Mouse (Mus musculus) lung, embryonic 16.5 days (tissue): Measurements from ENCODE around the gene Acss2. TPM values are rescaled to one million over a fixed set of nuclear protein-coding genes. Genes with fewer than 3 reads are reported as not detected.
A peak's percentile ranks its signal among the peaks of the same experiment; 100 is the strongest.

ENCODE experiments used
- ATAC-seq: fragments of 200-750 bp; cut with Nextera tagmentation; 2 replicates; pipeline ENCODE4 v1.8.0; 2017; ENCODE audit warnings: low read depth, mild to moderate bottlenecking, moderate library complexity
- H3K27ac ChIP-seq: fragments of 300-500 bp; sonication (generic); 2 replicates; pipeline ENCODE4 v1.5.1; 2014; ENCODE audit warnings: mild to moderate bottlenecking, control low read depth, low read length
- H3K27me3 ChIP-seq: fragments of 300-500 bp; sonication (generic); 2 replicates; pipeline ENCODE4 v1.6.1; 2014; ENCODE audit warnings: low read depth, low read length, mixed read lengths; ENCODE audit not compliant: control insufficient read depth, insufficient read depth
- H3K36me3 ChIP-seq: fragments of 300-500 bp; sonication (generic); 2 replicates; pipeline ENCODE4 v1.6.1; 2014; ENCODE audit warnings: low read length; ENCODE audit not compliant: control insufficient read depth, insufficient read depth
- H3K4me1 ChIP-seq: fragments of 300-500 bp; sonication (generic); replicated peaks from 2 replicates; pipeline ENCODE4 v1.6.1; 2014; ENCODE audit warnings: low read length, mixed read lengths; ENCODE audit not compliant: control insufficient read depth, insufficient read depth
- H3K4me2 ChIP-seq: fragments of 300-500 bp; sonication (generic); 2 replicates; pipeline ENCODE4 v1.6.1; 2014; ENCODE audit warnings: low read depth, low read length, control low read depth
- H3K4me3 ChIP-seq: fragments of 300-500 bp; sonication (generic); 2 replicates; pipeline ENCODE4 v1.5.1; 2014; ENCODE audit warnings: mild to moderate bottlenecking, low read length, control low read depth
- H3K9ac ChIP-seq: fragments of 300-500 bp; sonication (generic); 2 replicates; pipeline ENCODE4 v1.6.1; 2014; ENCODE audit warnings: low read length, control low read depth
- H3K9me3 ChIP-seq: fragments of 300-500 bp; sonication (generic); 2 replicates; pipeline ENCODE4 v1.6.1; 2016; ENCODE audit warnings: low read length; ENCODE audit not compliant: control insufficient read depth
- WGBS: fragments of 180-500 bp; shearing (Covaris S2); extraction: QIAGEN DNeasy Blood & Tissue Kit; methylation state at CpG from one replicate; pipeline ENCODE4 v1.1.7; 2014; 5-methylcytosine and 5-hydroxymethylcytosine counted together
- polyA plus RNA-seq: library from polyadenylated mRNA; unstranded; fragments of >200 nt; fragmentation: Nextera tagmentation; extraction: Ambion mirVana; gene quantifications from 2 replicates; pipeline ENCODE4 v1.2.1, GENCODE M21; 2015

The Acss2 gene
- polyA plus RNA-seq, 1 experiment from 2014 or later: 11.0 TPM

- Histone ChIP-seq H3K9me3 (no peaks in the 10 kb centered on the region), H3K4me3 (no peak overlapping the region), H3K4me1 (0 out of 2 replicates have a peak, but pooled peaks cover 4% of the 10 kb centered on the region), H3K4me2 (no peak overlapping the region), H3K36me3 (no peaks in the 10 kb centered on the region), H3K9ac (no peak overlapping the region), H3K27ac (no peak overlapping the region), H3K27me3 (no peaks in the 10 kb centered on the region)
- ATAC-seq: no peak
- 60% methylated on average over 10 of the region's 10 CpGs for WGBS
Observed at GRCm38 (mm10) chr2:155507721-155508470, 9.9 kb upstream of the Acss2 start.

GRCm38 (mm10) chr2:155512479-155512878 is 5.3 kb upstream of the Acss2 start:
- H3K4me1 ChIP-seq: peaks cover 5% of the 10 kb centered on the region
- H3K9me3 ChIP-seq: no peaks in the 10 kb centered on the region
- H3K36me3 ChIP-seq: no peaks in the 10 kb centered on the region
- no peak overlapping the region for H3K27ac ChIP-seq
- peaks cover 12% of the 10 kb centered on the region for H3K27me3 ChIP-seq
- H3K4me2 ChIP-seq: no peak overlapping the region
- no peak overlapping the region for H3K9ac ChIP-seq
- peak; percentile 41; the same call in 1 of the 2 replicates for ATAC-seq
- 52% methylated on average over 4 of the region's 4 CpGs for WGBS
- H3K4me3 ChIP-seq: no peak overlapping the region

GRCm38 (mm10) chr2:155513543-155513942 is 4.2 kb upstream of the Acss2 start:
- no peak for ATAC-seq
- Histone ChIP-seq H3K4me3 (no peak overlapping the region), H3K4me1 (peaks cover 5% of the 10 kb centered on the region), H3K9ac (no peak overlapping the region), H3K27ac (no peak overlapping the region), H3K27me3 (peaks cover 12% of the 10 kb centered on the region), H3K36me3 (no peaks in the 10 kb centered on the region), H3K9me3 (no peaks in the 10 kb centered on the region), H3K4me2 (no peak overlapping the region)
- 56% methylated on average over 5 of the region's 5 CpGs for whole genome bisulfite sequencing

- peaks cover 12% of the 10 kb centered on the region for H3K27me3 ChIP-seq
- no peaks in the 10 kb centered on the region for H3K9me3 ChIP-seq
- no peak overlapping the region for H3K27ac ChIP-seq
- peak; percentile 4; the same call in 1 of the 2 replicates for ATAC-seq
- H3K4me2 ChIP-seq: peak overlapping the region; percentile 57
- peak overlapping the region; percentile 42 for H3K4me3 ChIP-seq
- no peaks in the 10 kb centered on the region for H3K36me3 ChIP-seq
- H3K4me1 ChIP-seq: peaks cover 5% of the 10 kb centered on the region
- 1% methylated on average over 23 of the region's 23 CpGs for WGBS
- peak overlapping the region; percentile 50 for H3K9ac ChIP-seq
Observed at GRCm38 (mm10) chr2:155514666-155515065, 3.1 kb upstream of the Acss2 start.

GRCm38 (mm10) chr2:155515941-155516340 is 1.8 kb upstream of the Acss2 start:
- Histone ChIP-seq H3K9ac (no peak overlapping the region), H3K27me3 (peaks cover 12% of the 10 kb centered on the region), H3K4me2 (no peak overlapping the region), H3K36me3 (no peaks in the 10 kb centered on the region), H3K9me3 (no peaks in the 10 kb centered on the region), H3K27ac (no peak overlapping the region), H3K4me1 (peaks cover 5% of the 10 kb centered on the region), H3K4me3 (no peak overlapping the region)
- no peak for ATAC-seq
- WGBS: 12% methylated on average over 1 of the region's 1 CpGs

GRCm38 (mm10) chr2:155518531-155519270 is 953 bp downstream of the Acss2 start:
- H3K27ac ChIP-seq: no peak overlapping the region
- H3K36me3 ChIP-seq: no peaks in the 10 kb centered on the region
- H3K4me1 ChIP-seq: peaks cover 5% of the 10 kb centered on the region
- H3K4me2 ChIP-seq: peak overlapping the region; percentile 94
- no peak for ATAC-seq
- no peaks in the 10 kb centered on the region for H3K9me3 ChIP-seq
- H3K4me3 ChIP-seq: peak overlapping the region; percentile 92
- 22% methylated on average over 18 of the region's 18 CpGs for WGBS
- H3K27me3 ChIP-seq: peaks cover 9% of the 10 kb centered on the region
- peak overlapping the region; percentile 78 for H3K9ac ChIP-seq

- no peak for ATAC-seq
- 47% methylated on average over 5 of the region's 5 CpGs for WGBS
- Histone ChIP-seq H3K9me3 (no peaks in the 10 kb centered on the region), H3K27ac (no peak overlapping the region), H3K4me2 (no peak overlapping the region), H3K4me1 (no peaks in the 10 kb centered on the region; the same call in 1 of the 2 replicates), H3K27me3 (no peaks in the 10 kb centered on the region), H3K4me3 (no peak overlapping the region), H3K36me3 (no peaks in the 10 kb centered on the region), H3K9ac (no peak overlapping the region)
Observed at GRCm38 (mm10) chr2:155523706-155524105, 6.0 kb downstream of the Acss2 start.

GRCm38 (mm10) chr2:155524378-155524777 is 6.6 kb downstream of the Acss2 start:
- Histone ChIP-seq H3K9me3 (no peaks in the 10 kb centered on the region), H3K27ac (no peak overlapping the region), H3K4me1 (no peaks in the 10 kb centered on the region), H3K9ac (no peak overlapping the region), H3K27me3 (no peaks in the 10 kb centered on the region), H3K4me3 (no peak overlapping the region), H3K36me3 (no peaks in the 10 kb centered on the region), H3K4me2 (no peak overlapping the region)
- no peak for ATAC-seq
- 31% methylated on average over 1 of the region's 1 CpGs for WGBS

- H3K9ac ChIP-seq: no peak overlapping the region
- WGBS: 41% methylated on average over 5 of the region's 5 CpGs
- no peak overlapping the region for H3K27ac ChIP-seq
- no peak overlapping the region for H3K4me3 ChIP-seq
- no peak for ATAC-seq
- no peaks in the 10 kb centered on the region for H3K4me1 ChIP-seq
- no peak overlapping the region for H3K4me2 ChIP-seq
- no peaks in the 10 kb centered on the region for H3K9me3 ChIP-seq
- H3K27me3 ChIP-seq: no peaks in the 10 kb centered on the region
- H3K36me3 ChIP-seq: no peaks in the 10 kb centered on the region
Observed at GRCm38 (mm10) chr2:155527367-155527766, 9.6 kb downstream of the Acss2 start.
